In genomic region chr10:52027161-52028035, GRCm38 (mm10) we compare ENCODE assay signal across 8 mouse cellular contexts. TPM values are rescaled to one million over a fixed set of nuclear protein-coding genes. Genes with fewer than 3 reads are reported as not detected.
A peak's percentile ranks its signal among the peaks of the same experiment; 100 is the strongest.
DNase-seq lines count a peak whose midpoint lies in the region; ATAC-seq lines count a peak whose summit lies in the region.

No protein-coding gene starts in this region.

- peak overlapping the region; percentile 79 for H3K4me2 ChIP-seq in heart, embryonic 14.5 days (ENCODE audit: low read length)
- H3K4me2 ChIP-seq in midbrain, embryonic 12.5 days (replicated peaks): peak overlapping the region; percentile 82

- no peak for DNase-seq in heart, adult 9 months (ENCODE audit: low spot score in 2 of 2)
- DNase-seq in embryo, embryonic 10 days (ENCODE audit: low spot score): peak; percentile 56
- peak; percentile 44 for DNase-seq in gastrocnemius, postnatal 25 days
- DNase-seq in urinary bladder, postnatal 4 days (ENCODE audit: low spot score in 2 of 2): no peak
- DNase-seq in frontal cortex, postnatal 36 days (ENCODE audit: low spot score in 2 of 2): no peak
- no peak for DNase-seq in spleen, adult 12 weeks (ENCODE audit: low spot score)

- peak; percentile 31; the same call in 1 of the 2 replicates for ATAC-seq in heart, embryonic 14.5 days (ENCODE audit: insufficient number of reproducible peaks, insufficient read depth, low FRiP score, low read depth)
- peak; percentile 61 for ATAC-seq in midbrain, embryonic 12.5 days (ENCODE audit: low FRiP score, low read depth)

- H3K4me1 ChIP-seq in heart, embryonic 14.5 days (ENCODE audit: control insufficient read depth in 2 of 2, insufficient read depth in 2 of 2, low read length in 2 of 2): peaks cover 9 to 13% of the 10 kb centered on the region in 2 experiments
- peaks cover 22% of the 10 kb centered on the region for H3K4me1 ChIP-seq in midbrain, embryonic 12.5 days

- WGBS in heart, embryonic 14.5 days: 1% methylated on average over 62 of the region's 68 CpGs
- WGBS in midbrain, embryonic 12.5 days: under 1% methylated on average over 68 of the region's 68 CpGs

- no peak overlapping the region for H3K27ac ChIP-seq in heart, embryonic 14.5 days (replicated peaks in 1 of 2; ENCODE audit: control insufficient read depth in 1 of 2, insufficient read depth in 1 of 2, low read depth in 2 of 2, low read length in 2 of 2)
- no peak overlapping the region for H3K27ac ChIP-seq in midbrain, embryonic 12.5 days (replicated peaks)

- peaks cover 98% of the 10 kb centered on the region for H3K27me3 ChIP-seq in heart, embryonic 14.5 days (ENCODE audit: control insufficient read depth, insufficient read depth, low read length)
- H3K27me3 ChIP-seq in midbrain, embryonic 12.5 days: peaks cover 94% of the 10 kb centered on the region

- H3K9me3 ChIP-seq in heart, embryonic 14.5 days (ENCODE audit: control insufficient read depth, low read length): no peaks in the 10 kb centered on the region
- H3K9me3 ChIP-seq in midbrain, embryonic 12.5 days: no peaks in the 10 kb centered on the region

- no peak overlapping the region; the same call in 1 of the 2 replicates for H3K9ac ChIP-seq in heart, embryonic 14.5 days (ENCODE audit: low read length)
- peak overlapping the region; percentile 24; the same call in 1 of the 2 replicates for H3K9ac ChIP-seq in midbrain, embryonic 12.5 days (replicated peaks)

- H3K4me3 ChIP-seq in heart, embryonic 14.5 days (ENCODE audit: control insufficient read depth in 1 of 2, insufficient read depth in 1 of 2, low read depth in 1 of 2, low read length in 2 of 2): peak overlapping the region; percentile 38 to 42
- peak overlapping the region; percentile 50 for H3K4me3 ChIP-seq in midbrain, embryonic 12.5 days

- H3K36me3 ChIP-seq in heart, embryonic 14.5 days (ENCODE audit: control insufficient read depth, insufficient read depth, low read length): no peaks in the 10 kb centered on the region
- H3K36me3 ChIP-seq in midbrain, embryonic 12.5 days: no peaks in the 10 kb centered on the region

RNA-seq across cellular contexts. Expression of gene Vgll2, which starts 5.1 kb away (rescaled TPM):
- polyA plus RNA-seq in heart, embryonic 14.5 days (2014; fragmentation: Nextera tagmentation; extraction: Ambion mirVana): not detected in 2 replicates
- total RNA-seq in gastrocnemius, postnatal 25 days (2021): 100 to 1,000 TPM in 1 of 2 experiments, 10 to 100 TPM in 1; 69.8 to 119 TPM
- polyA plus RNA-seq in midbrain, embryonic 12.5 days (2016; fragmentation: Nextera tagmentation; extraction: Ambion mirVana): 0.13 and 0.76 TPM in 2 replicates

Comparison
In these comparisons a context has a peak if more than half of its experiments do, and no peak if none do; other contexts are left out.
1. DNase-seq: peak in embryo, embryonic 10 days (single experiment) and gastrocnemius, postnatal 25 days (single experiment); none in heart, adult 9 months (0 of 2), urinary bladder, postnatal 4 days (0 of 2), frontal cortex, postnatal 36 days (0 of 2) and spleen, adult 12 weeks (single experiment).